Mouse (Mus musculus) brain, adult 2 months (tissue): ENCODE measurements around the gene Gm14308.
"Not testable (repeated sequence)": the region's sequence is repeated elsewhere in the genome, so short reads cannot be mapped to it uniquely, and the experiment has no call there.

ENCODE experiments used
- DNase-seq: peaks from one replicate; pipeline ENCODE4 v3.0.0; 2011; ENCODE audit warnings: low read depth, low spot score

The Gm14308 gene

GRCm38 (mm10) chr2:176636244-176636643 lies at the start of gene Gm14308:
Gm14308 (minus strand) TSS chr2:176636344.
- not testable (repeated sequence) for DNase-seq

GRCm38 (mm10) chr2:176670222-176670621 lies 34.1 kb upstream of the Gm14308 start, which contains the start of gene Zfp973:
Zfp973 (plus strand) TSS chr2:176670522.
- DNase-seq, result not testable (repeated sequence)
